Mouse (Mus musculus) Muller cell, postnatal 12 days (primary cell): ENCODE results near the gene Zfp385c.
"Not testable (repeated sequence)": the region's sequence is repeated elsewhere in the genome, so short reads cannot be mapped to it uniquely, and the experiment has no call there.

Experiments
- DNase-seq: peaks from one replicate; pipeline ENCODE4 v3.0.0-alpha.2; 2015; ENCODE audit errors: inconsistent ontology term

Gene Zfp385c

DNA sequence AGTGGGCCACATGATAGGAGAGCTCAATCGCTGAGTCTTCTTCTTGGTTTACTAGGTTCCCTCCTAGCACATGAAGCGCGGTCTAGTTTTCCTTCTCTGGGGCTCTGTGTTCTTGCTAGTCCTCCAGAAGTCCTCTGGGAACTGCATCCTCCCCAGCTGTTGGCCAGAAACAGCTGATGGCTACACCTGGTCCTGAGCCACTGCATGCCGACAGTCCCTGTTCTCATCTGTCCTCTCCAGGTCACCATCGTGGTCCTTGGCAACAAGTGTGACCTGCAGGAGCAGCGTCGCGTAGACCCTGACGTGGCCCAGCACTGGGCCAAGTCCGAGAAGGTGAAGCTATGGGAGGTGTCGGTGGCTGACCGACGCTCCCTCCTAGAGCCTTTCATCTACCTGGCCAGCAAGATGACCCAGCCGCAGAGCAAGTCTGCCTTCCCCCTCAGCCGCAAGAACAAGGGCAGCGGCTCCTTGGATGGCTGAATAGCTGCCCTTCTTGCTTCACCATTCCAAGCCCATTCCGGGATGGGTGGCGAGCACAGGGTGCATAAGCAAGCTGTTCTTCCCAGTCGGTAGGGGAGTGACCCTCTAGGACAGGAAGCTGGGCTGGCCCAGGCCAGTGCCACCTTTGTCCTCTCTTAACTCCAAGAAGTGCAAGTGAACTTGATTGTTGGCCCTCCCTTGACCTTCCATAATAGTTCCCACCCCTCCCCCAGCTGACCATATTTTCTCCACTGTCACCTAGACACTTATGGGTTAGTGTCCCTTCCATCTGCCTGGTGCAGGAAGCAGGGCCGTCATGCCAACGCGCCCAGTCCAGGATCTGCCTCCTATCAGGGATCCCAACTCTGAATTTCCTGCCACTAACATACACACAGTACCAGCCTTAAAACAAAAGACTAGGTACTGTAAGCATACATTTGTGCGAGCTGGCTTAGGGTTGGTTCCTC lies 66.2 kb downstream of the Zfp385c start:
- DNase-seq: no peak

DNA sequence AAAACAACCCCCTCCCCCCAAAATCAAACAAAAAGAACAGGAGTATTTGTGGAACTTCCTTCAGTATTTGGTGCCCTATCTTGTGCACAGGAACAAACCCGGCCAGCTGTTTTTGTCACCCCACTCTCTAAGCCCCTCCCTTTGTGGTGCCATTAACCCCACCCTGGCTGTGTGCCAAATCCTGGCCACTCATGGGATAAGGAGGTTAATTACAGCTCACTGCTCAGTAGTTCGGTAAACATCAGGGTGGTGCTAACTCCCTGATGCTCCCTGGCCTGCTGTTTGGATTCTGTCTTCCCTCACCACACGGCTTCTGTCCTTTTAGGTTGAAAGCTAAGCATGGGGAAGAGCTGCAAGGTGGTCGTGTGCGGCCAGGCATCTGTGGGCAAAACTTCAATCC lies 68.4 kb downstream of the Zfp385c start:
- DNase-seq: peak; percentile 40

DNA sequence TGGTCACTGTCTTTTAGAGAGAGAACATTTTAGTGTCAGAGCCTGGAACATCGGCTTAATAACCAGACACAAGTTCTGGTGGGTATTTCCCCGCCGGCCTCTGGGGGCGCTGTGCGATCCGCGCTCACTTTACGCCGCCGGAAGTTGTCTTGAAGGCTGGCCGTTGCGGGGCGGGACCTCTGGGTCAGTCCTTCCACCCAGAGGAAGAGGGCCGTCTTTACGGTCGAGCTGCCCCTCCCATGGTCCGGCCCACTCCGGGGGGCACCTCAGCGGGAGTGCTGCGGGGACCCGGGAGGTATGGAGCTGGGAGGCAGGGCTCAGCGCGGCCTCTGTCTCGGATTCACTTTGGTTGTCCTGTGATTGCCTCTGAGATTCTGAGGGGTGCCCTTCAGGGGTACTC lies 69.5 kb downstream of the Zfp385c start:
- DNase-seq: peak; percentile 97

DNA sequence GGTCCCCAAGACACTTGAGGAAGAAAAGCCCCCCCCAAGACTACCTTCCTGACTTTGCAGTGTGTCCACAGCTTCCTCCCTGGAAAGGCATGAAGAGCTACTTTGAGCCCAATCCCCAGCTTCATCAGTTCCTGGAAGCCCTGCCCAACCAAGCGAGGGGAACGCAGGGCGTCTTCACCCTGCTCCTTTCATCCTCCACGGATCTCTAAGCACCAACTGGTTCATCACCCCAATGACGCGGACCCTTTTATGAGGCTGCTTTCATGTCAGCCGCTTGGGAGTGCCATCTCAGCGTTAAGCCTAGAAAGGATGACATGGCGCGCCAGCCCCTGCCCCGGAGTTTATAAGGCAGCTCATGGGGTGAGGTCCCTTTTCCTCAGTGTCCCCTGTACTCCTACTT lies 72.3 kb downstream of the Zfp385c start, which contains the start of gene Dnajc7:
Gene Dnajc7, minus strand, starts transcription at position 187 of the 400 bp plus-strand sequence.
- DNase-seq: no peak

DNA sequence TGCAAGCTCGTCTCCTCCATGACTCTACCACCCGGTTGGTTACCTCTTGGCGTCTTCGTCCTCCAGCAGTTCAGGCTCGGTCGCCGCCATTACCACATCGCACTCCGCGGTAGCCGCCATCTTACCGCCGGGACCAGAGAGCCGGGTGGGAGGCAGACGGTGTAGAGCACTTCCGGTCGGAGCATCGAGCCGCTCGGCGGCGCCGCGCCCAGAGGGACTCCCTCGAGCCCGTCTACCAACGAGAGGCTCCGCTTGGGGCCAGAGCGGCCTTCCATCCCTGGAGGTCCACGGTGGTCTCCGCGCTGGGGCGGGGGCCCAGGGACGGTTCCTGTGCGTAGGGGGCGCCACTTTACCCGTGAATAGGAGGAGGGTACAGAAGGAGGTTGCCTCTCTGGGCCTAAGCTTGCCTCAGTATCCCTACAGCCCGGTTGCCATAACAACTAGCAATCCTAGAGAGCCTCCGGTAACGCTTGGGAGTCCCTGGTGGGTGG lies 72.7 kb downstream of the Zfp385c start:
- DNase-seq: peak; percentile 97

DNA sequence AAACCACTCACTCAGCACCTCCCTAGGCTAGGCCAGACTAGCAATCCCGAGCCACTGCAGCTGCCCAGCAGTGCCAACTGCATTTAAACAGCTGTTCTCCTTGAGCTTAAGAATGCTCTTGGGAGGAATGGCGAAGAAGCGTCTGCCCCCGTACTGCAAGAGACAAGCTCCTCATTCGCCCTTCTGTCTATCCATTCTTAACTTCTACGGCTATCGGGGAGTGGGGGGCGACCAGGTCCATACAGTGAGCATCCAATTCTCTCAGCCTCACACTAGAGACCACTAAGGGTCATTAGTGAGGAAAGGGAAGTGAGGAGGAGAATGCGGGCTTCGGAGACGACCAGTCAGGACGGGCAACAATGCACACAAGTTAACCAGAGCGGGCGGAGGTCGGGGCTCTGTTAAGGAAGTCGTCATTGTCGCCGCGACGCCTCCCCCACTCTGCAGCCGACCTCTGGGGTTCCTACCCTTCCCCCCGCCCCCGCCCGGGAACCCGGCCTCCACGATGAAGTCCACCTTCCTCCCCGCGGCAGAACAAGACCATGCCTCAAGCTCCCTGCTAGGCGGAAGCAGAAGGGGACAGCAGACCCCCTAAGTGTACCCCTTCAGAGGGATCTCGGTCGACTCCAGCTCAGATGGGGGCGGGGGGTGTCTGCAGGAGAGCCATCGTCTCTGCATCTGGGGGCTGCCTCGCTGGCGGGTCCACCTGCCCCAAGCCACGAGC lies 73.3 kb downstream of the Zfp385c start, which contains the start of gene Nkiras2:
Gene Nkiras2, plus strand, starts transcription at position 484 of the 724 bp plus-strand sequence.
- peak; percentile 83 for DNase-seq

DNA sequence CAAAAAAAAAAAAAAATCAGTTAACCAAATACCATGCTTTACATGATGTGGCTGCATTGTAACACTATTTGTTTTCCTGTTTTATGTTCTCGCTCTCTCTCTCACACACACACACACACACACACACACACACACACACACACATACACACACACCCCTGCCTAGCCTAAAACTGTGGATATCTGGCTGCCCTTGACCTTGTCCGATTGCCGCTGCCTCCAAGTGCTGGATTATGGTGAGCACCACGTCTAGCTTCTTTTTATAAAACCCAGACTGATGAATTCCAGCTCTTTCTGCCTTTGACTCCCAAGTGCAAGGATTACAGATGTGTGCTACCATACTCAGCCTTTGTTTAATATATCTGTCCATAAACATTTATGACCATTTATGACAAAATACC lies 74.8 kb downstream of the Zfp385c start:
- no peak for DNase-seq

DNA sequence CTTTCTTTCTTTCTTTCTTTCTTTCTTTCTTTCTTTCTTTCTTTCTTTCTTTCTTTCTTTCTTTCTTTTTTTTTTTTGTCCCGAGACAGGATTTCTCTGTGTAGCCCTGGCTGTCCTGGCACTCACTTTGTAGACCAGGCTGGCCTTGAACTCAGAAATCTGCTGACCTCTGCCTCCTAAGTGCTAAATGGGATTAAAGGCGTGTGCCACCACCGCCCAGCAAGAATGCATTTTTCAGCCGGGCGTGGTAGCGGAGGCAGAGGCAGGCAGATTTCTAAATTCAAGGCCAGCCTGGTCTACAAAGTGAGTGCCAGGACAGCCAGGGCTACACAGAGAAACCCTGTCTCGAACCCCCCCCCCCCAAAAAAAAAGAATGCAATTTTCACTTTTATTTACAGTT lies 75.4 kb downstream of the Zfp385c start:
- DNase-seq: not testable (repeated sequence)

DNA sequence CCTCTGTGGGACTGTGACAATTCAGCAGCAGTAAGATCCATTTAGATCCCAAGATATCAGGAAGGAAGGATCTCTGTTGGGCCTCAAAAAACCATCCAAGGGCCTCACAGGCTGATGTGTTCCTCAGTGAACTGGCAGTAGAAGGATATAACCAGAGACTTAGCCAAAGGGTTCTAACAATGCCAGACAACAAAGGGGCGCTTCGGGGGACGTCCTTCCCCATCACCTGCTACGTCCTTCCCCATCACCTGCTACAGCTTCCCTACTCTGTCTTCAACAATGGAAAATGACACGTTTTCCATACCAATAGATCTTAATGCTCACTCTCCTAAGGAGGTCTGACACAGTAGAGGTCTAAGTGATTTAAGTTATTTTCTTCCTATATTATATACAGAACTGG lies 75.9 kb downstream of the Zfp385c start:
- DNase-seq: no peak

DNA sequence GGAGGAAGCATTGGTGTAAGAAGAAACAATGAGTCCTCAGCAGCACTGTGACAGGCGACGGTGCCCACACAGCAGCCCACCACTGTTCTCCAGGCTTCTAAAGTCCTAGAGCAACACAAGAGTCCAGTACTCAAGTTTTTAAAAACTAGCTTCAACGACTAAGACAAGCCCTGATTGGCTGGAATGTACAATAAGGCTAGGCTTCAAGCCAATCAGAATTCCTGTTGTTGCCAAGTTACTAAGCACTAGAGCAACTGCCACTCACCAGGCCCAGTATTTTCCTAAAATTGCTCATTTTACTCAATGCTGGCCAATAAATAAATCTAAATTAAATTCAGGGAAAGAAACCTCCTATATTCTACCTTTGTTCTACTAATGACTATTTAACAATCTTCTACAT lies 79.0 kb downstream of the Zfp385c start:
- DNase-seq: peak; percentile 50

DNA sequence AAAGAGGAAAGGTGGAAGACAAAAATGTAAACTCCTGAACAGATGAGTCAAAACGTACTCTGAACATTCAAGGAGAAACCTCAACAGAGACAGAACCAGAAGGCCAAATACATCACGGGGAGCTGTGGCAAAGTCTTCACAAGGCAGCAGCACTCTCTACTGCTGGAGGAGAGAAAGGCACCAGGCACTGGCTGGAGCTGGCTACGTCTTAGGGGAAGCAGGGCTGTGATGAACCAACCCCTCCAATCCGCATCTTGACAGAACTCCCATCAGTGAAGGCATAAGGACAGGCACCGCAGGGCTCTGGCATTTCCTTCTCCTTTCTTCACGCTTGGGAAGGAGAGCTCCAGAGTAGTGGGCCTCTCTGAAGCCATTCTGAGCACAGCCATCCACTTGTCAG lies 80.6 kb downstream of the Zfp385c start:
- DNase-seq: no peak

DNA sequence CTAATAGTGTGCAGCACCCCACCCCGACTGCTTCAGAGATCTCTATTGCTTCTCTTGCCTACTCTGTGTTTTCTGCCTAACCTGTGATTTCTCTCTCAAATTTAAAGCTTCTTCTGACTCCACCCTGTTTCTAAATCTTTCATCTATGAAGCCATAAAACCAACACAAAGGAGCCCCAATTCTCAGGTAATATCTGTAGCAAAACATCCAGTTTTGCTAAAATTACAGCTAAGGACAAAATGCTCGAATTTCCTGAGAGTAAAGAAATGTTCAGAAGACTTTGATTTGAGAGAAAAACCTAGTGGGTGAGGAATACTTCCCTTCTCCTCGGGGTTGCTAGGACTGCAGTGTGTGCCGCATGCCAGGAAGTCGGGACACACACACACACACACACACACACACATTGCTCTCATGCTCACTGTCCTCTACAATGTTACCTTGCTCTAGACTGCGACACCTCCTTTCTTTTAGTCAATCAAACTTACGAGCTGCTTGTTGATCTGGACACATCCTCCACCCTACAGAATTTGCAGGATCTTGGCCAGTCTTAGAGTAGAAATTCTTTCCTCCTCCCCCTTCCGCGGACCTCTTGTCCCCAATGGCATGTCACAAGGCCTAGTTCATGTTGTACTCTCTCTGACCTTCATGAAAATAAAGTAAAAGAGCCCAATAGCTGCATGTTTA lies 82.1 kb downstream of the Zfp385c start:
- DNase-seq: no peak

DNA sequence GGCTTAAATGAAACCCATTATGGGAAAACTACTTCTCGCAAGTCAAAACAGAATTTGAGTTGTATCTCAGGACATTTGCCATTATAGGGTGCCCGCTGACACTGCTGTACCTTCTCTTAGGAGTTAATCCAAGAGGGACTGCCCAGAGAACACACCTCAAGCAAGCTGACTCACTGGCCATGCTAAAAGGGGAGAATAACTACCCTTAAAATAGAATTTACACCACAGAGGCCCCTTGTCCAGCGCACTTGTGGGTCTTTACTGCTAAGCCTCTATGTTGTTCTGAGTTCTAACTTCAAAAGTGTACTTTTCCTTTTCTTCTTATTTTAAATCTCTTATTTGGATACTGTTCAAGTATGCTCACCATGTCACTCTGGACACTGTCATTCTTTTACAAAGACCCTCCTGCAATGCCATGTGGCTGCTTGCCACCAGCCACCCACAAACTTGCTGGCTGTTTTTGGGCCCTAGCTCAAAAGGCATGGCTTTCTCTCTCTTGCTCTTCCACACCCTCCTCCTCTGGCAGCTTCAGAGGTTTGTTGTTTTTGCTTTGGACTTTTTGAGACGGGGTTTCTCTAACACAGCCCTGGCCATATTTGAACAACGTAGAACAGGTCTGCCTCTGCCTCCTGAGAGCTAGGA lies 82.8 kb downstream of the Zfp385c start:
- peak; percentile 55 for DNase-seq

DNA sequence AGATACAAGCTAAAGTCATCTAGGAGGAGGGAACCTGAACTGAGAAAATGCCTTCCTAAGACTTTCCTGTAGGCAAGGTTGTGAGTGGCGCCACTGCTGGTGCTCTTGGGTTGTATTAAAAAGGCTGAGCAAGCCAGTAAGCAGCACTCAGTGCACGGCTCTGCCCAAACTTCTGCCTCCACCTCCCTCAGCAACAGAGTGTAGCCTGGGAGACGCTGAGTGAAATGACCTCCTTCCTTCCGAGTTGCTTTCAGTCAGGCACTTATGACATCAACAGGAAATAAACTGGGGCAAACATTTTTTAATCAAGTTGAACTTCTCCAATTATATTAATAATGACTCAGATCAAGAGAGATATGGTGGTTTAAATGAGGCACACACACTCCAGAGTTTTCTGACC lies 83.5 kb downstream of the Zfp385c start:
- no peak for DNase-seq

DNA sequence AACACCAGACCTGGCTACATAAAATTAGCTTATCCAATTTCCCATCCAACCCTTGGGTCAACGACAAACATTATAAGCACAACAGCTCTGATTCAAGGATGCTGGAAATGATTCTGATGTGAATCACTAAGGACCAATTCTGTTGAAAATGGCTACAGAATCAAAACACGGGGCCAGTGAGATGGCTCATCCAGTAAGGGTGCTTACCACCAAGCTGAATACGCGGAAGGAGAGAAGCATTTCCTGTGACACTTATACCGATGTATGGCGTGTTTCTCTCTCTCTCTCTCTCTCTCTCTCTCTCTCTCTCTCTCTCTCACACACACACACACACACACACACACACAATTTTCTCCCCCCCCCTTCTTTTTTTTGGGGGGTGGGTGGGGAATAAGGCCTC lies 85.1 kb downstream of the Zfp385c start:
- no peak for DNase-seq

DNA sequence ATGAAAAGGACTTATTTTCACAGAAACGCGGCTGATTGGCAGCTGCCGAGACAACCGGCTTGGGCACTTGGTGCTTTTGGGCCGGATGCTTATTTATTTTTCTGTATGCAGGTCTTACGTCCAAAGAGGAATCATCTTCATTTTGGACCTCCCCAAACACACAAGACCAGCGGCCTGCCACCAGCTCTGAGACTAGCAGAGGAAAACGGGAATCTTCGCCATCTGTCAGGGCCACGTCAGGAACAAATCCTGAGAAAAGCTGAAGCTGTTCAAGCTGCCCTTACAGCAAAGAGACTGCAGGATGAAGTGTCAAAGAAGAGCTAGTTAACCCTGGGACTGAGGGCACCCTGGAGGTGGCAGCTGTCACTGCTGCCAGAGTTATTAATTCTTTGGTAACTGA lies 86.8 kb downstream of the Zfp385c start:
- no peak for DNase-seq

DNA sequence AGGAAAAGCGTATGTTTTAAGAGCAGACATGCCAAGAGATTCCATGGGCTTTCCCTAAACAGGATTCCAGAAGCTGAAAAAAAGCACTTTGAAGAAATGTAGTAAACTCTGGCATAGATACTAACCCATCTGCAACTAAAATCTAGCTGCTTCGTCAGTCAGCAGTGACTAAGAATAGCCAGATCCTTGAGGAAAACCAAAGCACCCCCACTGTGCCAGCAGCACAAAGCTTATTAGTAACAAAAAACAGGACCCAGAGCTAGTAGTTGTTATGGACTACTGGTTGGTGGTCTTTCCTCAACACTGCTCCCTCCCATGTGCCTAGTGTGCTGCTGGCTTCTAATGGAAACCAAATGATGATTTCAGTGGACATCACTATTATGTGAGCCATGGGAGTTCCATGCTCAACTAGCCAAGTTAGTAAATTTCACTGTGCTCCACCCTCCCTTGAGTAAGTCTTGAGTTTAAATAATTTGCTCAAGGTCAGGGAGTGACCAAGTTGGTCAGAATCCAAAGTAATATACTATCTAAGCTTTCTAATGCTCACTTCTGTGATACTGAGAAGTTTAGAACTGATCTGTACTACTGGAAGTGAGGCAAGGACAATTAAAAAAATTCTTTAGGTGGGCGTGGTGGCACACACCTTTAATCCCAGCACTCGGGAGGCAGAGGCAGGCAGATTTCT lies 87.8 kb downstream of the Zfp385c start:
- no peak for DNase-seq

DNA sequence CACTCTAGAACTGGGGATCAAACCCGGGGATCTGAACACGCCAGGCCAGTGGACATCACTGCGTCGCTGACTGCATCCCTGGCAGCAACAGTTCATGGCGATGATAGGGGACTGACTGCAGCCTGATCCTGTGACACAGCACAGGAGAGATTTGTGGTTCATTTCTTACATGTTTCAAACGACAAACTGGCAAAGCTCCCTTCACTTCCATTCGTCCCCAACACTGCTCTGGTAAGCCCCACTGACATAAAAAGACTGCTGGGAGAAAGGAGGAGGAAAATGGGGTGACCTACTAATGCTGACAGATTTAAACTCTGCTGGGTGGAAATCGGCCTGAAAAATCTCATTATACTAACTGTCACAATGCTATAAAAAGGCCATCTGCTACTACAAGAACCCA lies 88.4 kb downstream of the Zfp385c start:
- no peak for DNase-seq

DNA sequence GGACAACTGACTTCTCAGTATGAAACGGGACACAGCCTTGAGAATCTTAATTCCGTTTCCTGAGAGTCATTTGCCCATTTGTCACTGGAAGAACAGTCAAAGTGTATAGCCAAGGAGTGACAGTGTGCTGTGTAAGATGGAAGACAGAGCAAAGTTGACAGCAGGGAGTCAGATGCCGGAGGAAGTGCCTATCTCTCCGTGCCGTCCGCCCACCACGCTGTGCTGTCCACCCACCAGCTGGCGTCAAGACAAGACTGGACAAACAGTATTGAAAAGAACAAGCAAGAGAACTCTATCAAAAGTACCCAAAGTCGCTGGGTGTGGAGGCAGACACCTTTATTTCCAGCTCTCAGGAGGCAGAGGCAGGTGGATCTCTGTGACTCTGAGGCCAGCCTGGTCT lies 89.1 kb downstream of the Zfp385c start:
- no peak for DNase-seq

DNA sequence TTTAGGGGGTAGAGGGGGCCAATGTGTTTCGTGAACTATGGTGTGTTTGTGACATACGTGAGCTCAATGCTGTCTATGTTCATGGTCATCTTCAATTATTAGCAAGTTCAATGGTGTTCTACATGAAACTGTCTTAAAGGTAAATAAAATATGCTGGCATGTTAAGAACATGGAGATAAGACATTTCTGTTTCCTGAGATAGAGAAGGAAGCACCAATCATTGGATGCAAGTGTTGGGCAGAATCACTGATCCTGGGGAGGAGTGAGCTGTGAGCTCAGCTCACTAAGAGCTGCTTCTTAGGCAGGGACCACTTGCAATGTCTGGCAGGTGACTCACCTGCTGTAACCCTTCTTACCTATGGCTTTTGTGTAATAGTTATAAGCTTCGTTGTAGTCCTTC lies 90.9 kb downstream of the Zfp385c start:
- DNase-seq: no peak

DNA sequence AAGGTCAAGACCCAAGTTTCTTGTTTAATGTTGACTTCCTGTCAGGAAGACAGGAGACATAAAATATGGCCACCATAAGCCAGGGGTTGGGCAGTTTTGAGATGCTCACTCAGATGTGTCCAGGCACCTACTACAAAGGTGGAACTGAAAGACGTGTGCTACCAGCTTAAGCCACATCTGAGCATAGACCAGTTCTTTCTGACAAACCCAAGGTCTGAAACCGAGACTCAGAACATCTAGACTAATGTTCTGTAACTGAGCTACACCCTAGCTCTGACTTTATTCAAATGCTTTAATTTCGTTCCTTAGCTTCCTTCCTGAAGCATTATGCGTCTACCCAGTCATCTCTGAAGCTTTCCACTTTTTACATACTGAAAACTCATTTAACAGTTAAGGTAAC lies 94.2 kb downstream of the Zfp385c start:
- no peak for DNase-seq
